Mouse (Mus musculus): ENCODE results near the gene Mpp3. TPM values are rescaled to one million over a fixed set of nuclear protein-coding genes. Genes with fewer than 3 reads are reported as not detected.
A peak's percentile ranks its signal among the peaks of the same experiment; 100 is the strongest.

The Mpp3 gene
- polyA plus RNA-seq, 1 experiment from 2014 or later, result 3.3 TPM

DNA sequence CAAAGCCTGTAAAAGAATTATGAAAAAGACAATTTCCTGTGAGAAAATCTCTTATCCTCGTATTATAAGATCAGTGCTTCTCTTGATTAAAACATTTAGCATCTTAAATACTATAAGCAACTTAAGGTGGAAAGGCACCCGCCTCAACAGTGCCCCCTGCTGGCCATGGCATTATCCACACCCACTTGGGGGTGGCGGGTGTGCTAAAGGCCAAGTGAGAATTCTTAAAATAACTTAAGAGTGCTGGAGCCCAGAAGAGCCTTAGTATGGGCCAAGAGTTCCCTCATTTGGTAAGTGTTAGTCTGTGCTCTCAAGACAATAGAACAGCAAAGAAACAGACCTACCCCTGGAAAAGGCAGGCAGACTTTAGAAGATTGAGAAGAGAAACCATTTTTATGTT is 56.9 kb downstream of the Mpp3 start:
- no peak for ATAC-seq (ENCODE audit: insufficient number of reproducible peaks, insufficient read depth, low FRiP score, low read depth)
- no peak overlapping the region for H3K4me3 ChIP-seq (ENCODE audit: control insufficient read depth in 1 of 2, insufficient read depth in 1 of 2, low read depth in 1 of 2, low read length in 2 of 2)
- no peaks in the 10 kb centered on the region for H3K9me3 ChIP-seq (ENCODE audit: control insufficient read depth, low read length)
- H3K9ac ChIP-seq (ENCODE audit: low read length), result no peak overlapping the region
- WGBS, result 31% methylated on average over 3 of the region's 3 CpGs
- H3K4me1 ChIP-seq (ENCODE audit: control insufficient read depth in 2 of 2, insufficient read depth in 2 of 2, low read length in 2 of 2), result peaks cover 15 to 21% of the 10 kb centered on the region in 2 experiments
- H3K27me3 ChIP-seq (ENCODE audit: control insufficient read depth, insufficient read depth, low read length), result peaks cover 5% of the 10 kb centered on the region
- H3K36me3 ChIP-seq (ENCODE audit: control insufficient read depth, insufficient read depth, low read length), result peaks cover 46% of the 10 kb centered on the region
- H3K27ac ChIP-seq (replicated peaks in 1 of 2; ENCODE audit: control insufficient read depth in 1 of 2, insufficient read depth in 1 of 2, low read depth in 2 of 2, low read length in 2 of 2), result no peak overlapping the region
- no peak overlapping the region for H3K4me2 ChIP-seq (ENCODE audit: low read length)

DNA sequence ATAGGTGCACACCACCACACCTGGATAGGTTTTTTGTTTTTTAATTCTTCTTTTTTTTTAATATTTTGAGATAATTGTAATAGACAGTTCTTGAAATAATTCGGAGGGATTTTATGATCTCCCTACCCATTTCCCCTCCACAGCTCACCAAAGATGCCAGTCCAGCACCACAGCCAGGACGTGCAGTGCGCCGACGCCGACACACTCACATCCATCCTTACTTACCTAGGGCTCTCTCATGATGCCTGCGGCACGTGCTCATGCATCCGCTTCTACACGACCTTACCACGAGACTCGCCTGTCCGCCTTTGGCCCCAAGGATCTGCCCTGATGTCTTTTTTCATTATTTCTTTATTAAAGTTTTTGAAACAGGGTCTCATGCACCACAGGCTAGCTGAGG is 58.4 kb downstream of the Mpp3 start:
- Histone ChIP-seq H3K9me3 (ENCODE audit: control insufficient read depth, low read length) (no peaks in the 10 kb centered on the region), H3K4me2 (ENCODE audit: low read length) (no peak overlapping the region), H3K36me3 (ENCODE audit: control insufficient read depth, insufficient read depth, low read length) (peaks cover 30% of the 10 kb centered on the region), H3K4me1 (ENCODE audit: control insufficient read depth in 2 of 2, insufficient read depth in 2 of 2, low read length in 2 of 2) (peaks cover 16 to 21% of the 10 kb centered on the region in 2 experiments), H3K27ac (replicated peaks in 1 of 2; ENCODE audit: control insufficient read depth in 1 of 2, insufficient read depth in 1 of 2, low read depth in 2 of 2, low read length in 2 of 2) (no peak overlapping the region), H3K9ac (ENCODE audit: low read length) (no peak overlapping the region), H3K4me3 (ENCODE audit: control insufficient read depth in 1 of 2, insufficient read depth in 1 of 2, low read depth in 1 of 2, low read length in 2 of 2) (no peak overlapping the region), H3K27me3 (ENCODE audit: control insufficient read depth, insufficient read depth, low read length) (peaks cover 20% of the 10 kb centered on the region)
- no peak for ATAC-seq (ENCODE audit: insufficient number of reproducible peaks, insufficient read depth, low FRiP score, low read depth)
- 78% methylated on average over 13 of the region's 13 CpGs for whole genome bisulfite sequencing

DNA sequence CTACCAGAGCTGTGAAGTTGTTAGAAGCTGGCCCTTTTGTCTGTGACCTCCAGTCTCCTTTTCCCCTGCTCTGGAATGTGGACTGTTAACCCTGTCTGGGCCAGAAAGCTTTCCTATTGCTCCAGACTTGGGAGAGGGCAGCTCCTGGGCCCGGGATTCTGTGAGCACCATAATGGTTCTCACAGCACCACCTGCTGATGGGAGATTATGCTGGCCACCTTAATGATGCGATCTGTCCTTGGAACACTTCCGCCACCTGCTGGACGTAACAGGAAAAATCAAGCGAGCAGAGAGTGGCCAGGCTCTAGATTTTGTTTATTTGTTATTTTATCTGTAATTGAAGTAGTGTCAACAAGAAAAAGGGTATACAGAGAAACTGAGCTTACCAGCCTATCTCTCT is 59.5 kb downstream of the Mpp3 start:
- Histone ChIP-seq H3K4me2 (ENCODE audit: low read length) (peak overlapping the region; percentile 12), H3K4me1 (ENCODE audit: control insufficient read depth in 2 of 2, insufficient read depth in 2 of 2, low read length in 2 of 2) (peaks cover 16 to 21% of the 10 kb centered on the region in 2 experiments), H3K9ac (ENCODE audit: low read length) (no peak overlapping the region), H3K9me3 (ENCODE audit: control insufficient read depth, low read length) (no peaks in the 10 kb centered on the region), H3K4me3 (ENCODE audit: control insufficient read depth in 1 of 2, insufficient read depth in 1 of 2, low read depth in 1 of 2, low read length in 2 of 2) (no peak overlapping the region), H3K27ac (replicated peaks in 1 of 2; ENCODE audit: control insufficient read depth in 1 of 2, insufficient read depth in 1 of 2, low read depth in 2 of 2, low read length in 2 of 2) (no peak overlapping the region), H3K36me3 (ENCODE audit: control insufficient read depth, insufficient read depth, low read length) (peaks cover 20% of the 10 kb centered on the region), H3K27me3 (ENCODE audit: control insufficient read depth, insufficient read depth, low read length) (peaks cover 27% of the 10 kb centered on the region)
- 1% methylated on average over 5 of the region's 5 CpGs for WGBS
- ATAC-seq (ENCODE audit: insufficient number of reproducible peaks, insufficient read depth, low FRiP score, low read depth), result peak; percentile 57

GRCm38 (mm10) chr11:101968311-101968710 is 60.0 kb downstream of the Mpp3 start:
- H3K4me2 ChIP-seq (ENCODE audit: low read length), result peak overlapping the region; percentile 12
- H3K27ac ChIP-seq (replicated peaks in 1 of 2; ENCODE audit: control insufficient read depth in 1 of 2, insufficient read depth in 1 of 2, low read depth in 2 of 2, low read length in 2 of 2), result peak overlapping the region; percentile 8 to 42; a peak in 3 of 4 replicates

DNA sequence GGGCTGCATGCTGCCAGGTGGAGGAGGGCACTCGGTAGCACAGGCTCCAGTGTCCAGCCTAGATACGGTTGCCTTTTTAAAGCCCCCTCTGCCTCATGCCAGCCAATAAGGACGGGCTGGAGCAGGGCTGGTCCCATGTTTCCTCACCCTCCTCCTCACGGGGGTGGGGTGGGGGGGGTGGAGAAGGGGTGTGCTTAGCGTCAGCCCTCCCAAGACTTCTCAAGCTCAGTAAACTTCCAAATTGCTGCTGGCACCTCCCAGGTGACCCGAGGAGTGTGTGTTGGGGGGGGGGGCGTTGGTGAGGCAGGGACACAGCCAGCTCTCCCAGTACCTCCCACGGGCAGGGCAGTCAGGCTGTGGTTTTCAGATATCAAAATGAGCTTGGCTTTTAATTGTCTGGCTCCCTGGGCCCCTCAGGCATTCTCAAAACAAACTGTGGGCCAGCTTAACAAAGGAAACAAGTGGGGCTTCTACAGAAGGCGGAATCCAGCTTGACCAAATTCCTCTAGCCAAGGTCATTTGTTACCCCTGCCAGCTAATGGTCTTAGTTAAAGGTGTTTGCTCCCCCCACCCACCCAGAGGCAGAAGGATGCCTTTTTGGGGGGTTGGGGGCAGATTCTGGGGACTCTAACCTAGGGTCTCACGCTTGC is 61.2 kb downstream of the Mpp3 start, which contains the start of gene Sost:
Gene Sost, minus strand, starts transcription at position 51 of the 650 bp plus-strand sequence.
- Histone ChIP-seq H3K27me3 (ENCODE audit: control insufficient read depth, insufficient read depth, low read length) (peaks cover 41% of the 10 kb centered on the region), H3K4me1 (ENCODE audit: control insufficient read depth in 2 of 2, insufficient read depth in 2 of 2, low read length in 2 of 2) (peaks cover 18 to 33% of the 10 kb centered on the region in 2 experiments), H3K36me3 (ENCODE audit: control insufficient read depth, insufficient read depth, low read length) (peaks cover 3% of the 10 kb centered on the region), H3K9me3 (ENCODE audit: control insufficient read depth, low read length) (no peaks in the 10 kb centered on the region), H3K4me3 (ENCODE audit: control insufficient read depth in 1 of 2, insufficient read depth in 1 of 2, low read depth in 1 of 2, low read length in 2 of 2) (peak within 1 kb of the TSS; percentile 2 to 60; a peak in 2 of 4 replicates), H3K4me2 (ENCODE audit: low read length) (peak within 1 kb of the TSS; percentile 95), H3K27ac (replicated peaks in 1 of 2; ENCODE audit: control insufficient read depth in 1 of 2, insufficient read depth in 1 of 2, low read depth in 2 of 2, low read length in 2 of 2) (no peak within 1 kb of the TSS; a peak in 1 of 4 replicates), H3K9ac (ENCODE audit: low read length) (peak within 1 kb of the TSS; percentile 44; the same call in 1 of the 2 replicates)
- 22% methylated on average over 9 of the region's 10 CpGs for WGBS
- no peak for ATAC-seq (ENCODE audit: insufficient number of reproducible peaks, insufficient read depth, low FRiP score, low read depth)

More at GRCm38 (mm10) chr11:101968311-101968710, 60.0 kb downstream of the Mpp3 start:
- no peaks in the 10 kb centered on the region for H3K9me3 ChIP-seq (ENCODE audit: control insufficient read depth, low read length)
- H3K36me3 ChIP-seq (ENCODE audit: control insufficient read depth, insufficient read depth, low read length), result peaks cover 15% of the 10 kb centered on the region
- no peak overlapping the region for H3K4me3 ChIP-seq (ENCODE audit: control insufficient read depth in 1 of 2, insufficient read depth in 1 of 2, low read depth in 1 of 2, low read length in 2 of 2)
- 14% methylated on average over 7 of the region's 7 CpGs for WGBS
- H3K9ac ChIP-seq (ENCODE audit: low read length), result no peak overlapping the region; the same call in 1 of the 2 replicates
- peaks cover 30% of the 10 kb centered on the region for H3K27me3 ChIP-seq (ENCODE audit: control insufficient read depth, insufficient read depth, low read length)
- peak; percentile 2; the same call in 1 of the 2 replicates for ATAC-seq (ENCODE audit: insufficient number of reproducible peaks, insufficient read depth, low FRiP score, low read depth)
- H3K4me1 ChIP-seq (ENCODE audit: control insufficient read depth in 2 of 2, insufficient read depth in 2 of 2, low read length in 2 of 2), result peaks cover 16 to 26% of the 10 kb centered on the region in 2 experiments

GRCm38 (mm10) chr11:101965553-101965952 is 62.7 kb downstream of the Mpp3 start:
- H3K4me1 ChIP-seq (ENCODE audit: control insufficient read depth in 2 of 2, insufficient read depth in 2 of 2, low read length in 2 of 2), result peaks cover 18 to 30% of the 10 kb centered on the region in 2 experiments
- peak overlapping the region; percentile 44; the same call in 1 of the 2 replicates for H3K9ac ChIP-seq (ENCODE audit: low read length)
- no peak for ATAC-seq (ENCODE audit: insufficient number of reproducible peaks, insufficient read depth, low FRiP score, low read depth)
- peak overlapping the region; percentile 95 for H3K4me2 ChIP-seq (ENCODE audit: low read length)
- no peaks in the 10 kb centered on the region for H3K9me3 ChIP-seq (ENCODE audit: control insufficient read depth, low read length)
- H3K36me3 ChIP-seq (ENCODE audit: control insufficient read depth, insufficient read depth, low read length), result no peaks in the 10 kb centered on the region
- H3K4me3 ChIP-seq (ENCODE audit: control insufficient read depth in 1 of 2, insufficient read depth in 1 of 2, low read depth in 1 of 2, low read length in 2 of 2), result peak overlapping the region in 1 of 2 experiments; percentile 60; a peak in 2 of 4 replicates
- no peak overlapping the region; a peak in 1 of 4 replicates for H3K27ac ChIP-seq (replicated peaks in 1 of 2; ENCODE audit: control insufficient read depth in 1 of 2, insufficient read depth in 1 of 2, low read depth in 2 of 2, low read length in 2 of 2)
- 13% methylated on average over 2 of the region's 2 CpGs for WGBS
- H3K27me3 ChIP-seq (ENCODE audit: control insufficient read depth, insufficient read depth, low read length), result peaks cover 54% of the 10 kb centered on the region

GRCm38 (mm10) chr11:101964647-101965046 is 63.6 kb downstream of the Mpp3 start:
- Histone ChIP-seq H3K9me3 (ENCODE audit: control insufficient read depth, low read length) (no peaks in the 10 kb centered on the region), H3K36me3 (ENCODE audit: control insufficient read depth, insufficient read depth, low read length) (no peaks in the 10 kb centered on the region), H3K4me3 (ENCODE audit: control insufficient read depth in 1 of 2, insufficient read depth in 1 of 2, low read depth in 1 of 2, low read length in 2 of 2) (peak overlapping the region; percentile 4 to 60; a peak in 3 of 4 replicates), H3K27ac (replicated peaks in 1 of 2; ENCODE audit: control insufficient read depth in 1 of 2, insufficient read depth in 1 of 2, low read depth in 2 of 2, low read length in 2 of 2) (0 out of 4 replicates have a peak overlapping the region, but pooled peaks of 1 of the 2 experiments have one; percentile 46), H3K9ac (ENCODE audit: low read length) (peak overlapping the region; percentile 74), H3K4me2 (ENCODE audit: low read length) (peak overlapping the region; percentile 95), H3K27me3 (ENCODE audit: control insufficient read depth, insufficient read depth, low read length) (peaks cover 54% of the 10 kb centered on the region), H3K4me1 (ENCODE audit: control insufficient read depth in 2 of 2, insufficient read depth in 2 of 2, low read length in 2 of 2) (peaks cover 18 to 30% of the 10 kb centered on the region in 2 experiments)
- ATAC-seq (ENCODE audit: insufficient number of reproducible peaks, insufficient read depth, low FRiP score, low read depth), result no peak
- WGBS, result 21% methylated on average over 8 of the region's 8 CpGs

Measured in heart, embryonic 14.5 days (tissue).